Mouse (Mus musculus): ENCODE results near the gene Tango6. TPM values are rescaled to one million over a fixed set of nuclear protein-coding genes. Genes with fewer than 3 reads are reported as not detected.

Gene Tango6
- polyA plus RNA-seq, 1 experiment: 1.8 TPM

GRCm38 (mm10) chr8:106736861-106737662 is 54.2 kb downstream of the Tango6 start:
- no peak for DNase-seq (ENCODE audit: low read depth, low spot score)
- WGBS: 46% methylated on average over 13 of the region's 13 CpGs

- DNase-seq (ENCODE audit: low read depth, low spot score): no peak
- 83% methylated on average over 2 of the region's 2 CpGs for WGBS
Observed at GRCm38 (mm10) chr8:106737846-106738245, 55.0 kb downstream of the Tango6 start.

GRCm38 (mm10) chr8:106742321-106742720 is 59.5 kb downstream of the Tango6 start:
- 94% methylated on average over 10 of the region's 10 CpGs for WGBS
- DNase-seq (ENCODE audit: low read depth, low spot score): no peak

GRCm38 (mm10) chr8:106743361-106743760 is 60.5 kb downstream of the Tango6 start:
- DNase-seq (ENCODE audit: low read depth, low spot score): no peak
- 100% methylated on average over 1 of the region's 1 CpGs for WGBS

- no peak for DNase-seq (ENCODE audit: low read depth, low spot score)
- 39% methylated on average over 3 of the region's 3 CpGs for WGBS
Observed at GRCm38 (mm10) chr8:106753436-106753835, 70.6 kb downstream of the Tango6 start.

- WGBS: 72% methylated on average over 4 of the region's 4 CpGs
- no peak for DNase-seq (ENCODE audit: low read depth, low spot score)
Observed at GRCm38 (mm10) chr8:106761317-106761716, 78.4 kb downstream of the Tango6 start.

GRCm38 (mm10) chr8:106761867-106762523 is 79.1 kb downstream of the Tango6 start:
- WGBS: 70% methylated on average over 7 of the region's 7 CpGs
- no peak for DNase-seq (ENCODE audit: low read depth, low spot score)

GRCm38 (mm10) chr8:106764529-106764928 is 81.7 kb downstream of the Tango6 start:
- 86% methylated on average over 1 of the region's 1 CpGs for WGBS
- no peak for DNase-seq (ENCODE audit: low read depth, low spot score)

GRCm38 (mm10) chr8:106765570-106765969 is 82.7 kb downstream of the Tango6 start:
- no peak for DNase-seq (ENCODE audit: low read depth, low spot score)
- WGBS: 93% methylated on average over 2 of the region's 2 CpGs

GRCm38 (mm10) chr8:106766736-106767135 is 83.9 kb downstream of the Tango6 start:
- 91% methylated on average over 5 of the region's 5 CpGs for WGBS
- DNase-seq (ENCODE audit: low read depth, low spot score): no peak

GRCm38 (mm10) chr8:106769147-106769805 is 86.4 kb downstream of the Tango6 start:
- WGBS: 79% methylated on average over 13 of the region's 13 CpGs
- DNase-seq (ENCODE audit: low read depth, low spot score): no peak

- no peak for DNase-seq (ENCODE audit: low read depth, low spot score)
- WGBS: 91% methylated on average over 9 of the region's 9 CpGs
Observed at GRCm38 (mm10) chr8:106770596-106771179, 87.8 kb downstream of the Tango6 start.

- 73% methylated on average over 6 of the region's 6 CpGs for WGBS
- DNase-seq (ENCODE audit: low read depth, low spot score): no peak
Observed at GRCm38 (mm10) chr8:106772094-106772493, 89.2 kb downstream of the Tango6 start.

- WGBS: 87% methylated on average over 3 of the region's 3 CpGs
- no peak for DNase-seq (ENCODE audit: low read depth, low spot score)
Observed at GRCm38 (mm10) chr8:106772501-106772900, 89.6 kb downstream of the Tango6 start.

- 89% methylated on average over 8 of the region's 8 CpGs for WGBS
- DNase-seq (ENCODE audit: low read depth, low spot score): no peak
Observed at GRCm38 (mm10) chr8:106774567-106775320, 91.9 kb downstream of the Tango6 start.

GRCm38 (mm10) chr8:106789623-106790022 is 106.8 kb downstream of the Tango6 start:
- WGBS: 63% methylated on average over 4 of the region's 4 CpGs
- DNase-seq (ENCODE audit: low read depth, low spot score): no peak

GRCm38 (mm10) chr8:106794820-106795219 is 112.0 kb downstream of the Tango6 start:
- no peak for DNase-seq (ENCODE audit: low read depth, low spot score)
- 91% methylated on average over 2 of the region's 2 CpGs for WGBS

- WGBS: 69% methylated on average over 1 of the region's 1 CpGs
- no peak for DNase-seq (ENCODE audit: low read depth, low spot score)
Observed at GRCm38 (mm10) chr8:106799821-106800220, 117.0 kb downstream of the Tango6 start.

- 89% methylated on average over 11 of the region's 11 CpGs for WGBS
- no peak for DNase-seq (ENCODE audit: low read depth, low spot score)
Observed at GRCm38 (mm10) chr8:106801261-106801660, 118.4 kb downstream of the Tango6 start.

Measured in large intestine, adult 2 months (tissue).